Mouse (Mus musculus) stomach, postnatal 0 days (tissue): ENCODE data around the gene Timeless. TPM values are rescaled to one million over a fixed set of nuclear protein-coding genes. Genes with fewer than 3 reads are reported as not detected.

ENCODE experiments used
- ATAC-seq: fragments of 200-750 bp; cut with Nextera tagmentation; 2 replicates; pipeline ENCODE4 v1.8.0; 2017; ENCODE audit not compliant: low FRiP score, low TSS enrichment
- DNase-seq: peaks from one replicate; pipeline ENCODE4 v3.0.0-alpha.2; 2016; ENCODE audit warnings: low spot score
- H3K27ac ChIP-seq: fragments of 300-500 bp; sonication (generic); replicated peaks from 2 replicates; pipeline ENCODE4 v1.5.1; 2014; ENCODE audit warnings: mild to moderate bottlenecking, control low read depth
- H3K27me3 ChIP-seq: fragments of 300-500 bp; sonication (generic); 2 replicates; pipeline ENCODE4 v1.6.1; 2014; ENCODE audit warnings: low read length; ENCODE audit not compliant: control insufficient read depth, insufficient read depth
- H3K36me3 ChIP-seq: fragments of 300-500 bp; sonication (generic); 2 replicates; pipeline ENCODE4 v1.6.1; 2014; ENCODE audit warnings: low read length, mixed read lengths; ENCODE audit not compliant: control insufficient read depth, insufficient read depth
- H3K4me1 ChIP-seq: fragments of 300-500 bp; sonication (generic); replicated peaks from 2 replicates; pipeline ENCODE4 v1.6.1; 2014; ENCODE audit warnings: antibody characterized with exemption; ENCODE audit not compliant: control insufficient read depth, insufficient read depth
- H3K4me2 ChIP-seq: fragments of 300-500 bp; sonication (generic); replicated peaks from 2 replicates; pipeline ENCODE4 v1.6.1; 2014; ENCODE audit warnings: low read depth, mild to moderate bottlenecking, control low read depth, moderate library complexity
- H3K4me3 ChIP-seq: fragments of 300-500 bp; sonication (generic); 2 replicates; pipeline ENCODE4 v1.5.1; 2014; ENCODE audit warnings: low read depth, low read length, control low read depth
- H3K9ac ChIP-seq: fragments of 300-500 bp; sonication (generic); 2 replicates; pipeline ENCODE4 v1.6.1; 2014; ENCODE audit warnings: mild to moderate bottlenecking, low read length, control low read depth, mixed read lengths
- H3K9me3 ChIP-seq: fragments of 300-500 bp; sonication (generic); 2 replicates; pipeline ENCODE4 v1.6.1; 2016; ENCODE audit warnings: low read length; ENCODE audit not compliant: control insufficient read depth
- CTCF ChIP-seq: IDR thresholded peaks from 2 replicates; pipeline ENCODE4 v1.5.1; 2016; ENCODE audit warnings: antibody characterized with exemption, low read depth, mild to moderate bottlenecking, moderate library complexity
- EP300 ChIP-seq: optimal IDR thresholded peaks from 2 replicates; pipeline ENCODE3; 2016; ENCODE audit warnings: antibody characterized with exemption
- WGBS: fragments of 180-500 bp; shearing (Covaris S2); extraction: QIAGEN DNeasy Blood & Tissue Kit; methylation state at CpG from one replicate; pipeline ENCODE4 v1.1.7; 2014; 5-methylcytosine and 5-hydroxymethylcytosine counted together
- polyA plus RNA-seq: library from polyadenylated mRNA; unstranded; fragments of >200 nt; fragmentation: Nextera tagmentation; extraction: Ambion mirVana; gene quantifications from 2 replicates; pipeline ENCODE4 v1.2.1, GENCODE M21; 2015

Gene Timeless
- polyA plus RNA-seq, 1 experiment from 2014 or later, result 10.5 TPM

GRCm38 (mm10) chr10:128230582-128230981 is 1.3 kb upstream of the Timeless start:
- ATAC-seq (no peak), DNase-seq (no peak)
- Histone ChIP-seq H3K9me3 (no peaks in the 10 kb centered on the region), H3K27ac (no peak overlapping the region), H3K4me2 (no peak overlapping the region), H3K4me1 (no peaks in the 10 kb centered on the region), H3K27me3 (no peaks in the 10 kb centered on the region), H3K9ac (no peak overlapping the region), H3K36me3 (no peaks in the 10 kb centered on the region), H3K4me3 (no peak overlapping the region)
- 69% methylated on average over 12 of the region's 12 CpGs for WGBS
- no peak for TF ChIP-seq EP300
- no peak for TF ChIP-seq CTCF

GRCm38 (mm10) chr10:128231146-128231545 is 719 bp upstream of the Timeless start:
- WGBS, result 5% methylated on average over 5 of the region's 5 CpGs
- Histone ChIP-seq H3K27ac (no peak overlapping the region), H3K27me3 (no peaks in the 10 kb centered on the region), H3K9ac (peak overlapping the region; percentile 61; the same call in 1 of the 2 replicates), H3K9me3 (no peaks in the 10 kb centered on the region), H3K4me1 (no peaks in the 10 kb centered on the region), H3K4me2 (peak overlapping the region; percentile 72), H3K4me3 (peak overlapping the region; percentile 62), H3K36me3 (no peaks in the 10 kb centered on the region)
- DNase-seq (no peak), ATAC-seq (no peak)
- no peak for TF ChIP-seq EP300
- no peak for TF ChIP-seq CTCF

- DNase-seq (peak; percentile 49), ATAC-seq (peak; percentile 57)
- Histone ChIP-seq H3K4me2 (peak overlapping the region; percentile 72), H3K36me3 (no peaks in the 10 kb centered on the region), H3K27me3 (no peaks in the 10 kb centered on the region), H3K9ac (peak overlapping the region; percentile 61), H3K27ac (peak overlapping the region; percentile 81), H3K9me3 (no peaks in the 10 kb centered on the region), H3K4me1 (no peaks in the 10 kb centered on the region), H3K4me3 (peak overlapping the region; percentile 62)
- 0% methylated on average over 14 of the region's 14 CpGs for WGBS
- TF ChIP-seq EP300, result no peak
- TF ChIP-seq CTCF, result peak; percentile 87
Measured at GRCm38 (mm10) chr10:128232420-128232985, 638 bp downstream of the Timeless start.

GRCm38 (mm10) chr10:128236321-128236720 is 4.5 kb downstream of the Timeless start:
- no peak for ATAC-seq
- Histone ChIP-seq H3K4me3 (no peak overlapping the region), H3K4me1 (no peaks in the 10 kb centered on the region), H3K27ac (no peak overlapping the region), H3K36me3 (no peaks in the 10 kb centered on the region), H3K27me3 (no peaks in the 10 kb centered on the region), H3K9ac (no peak overlapping the region), H3K9me3 (no peaks in the 10 kb centered on the region), H3K4me2 (no peak overlapping the region)
- no peak for TF ChIP-seq CTCF
- no peak for TF ChIP-seq EP300
- 55% methylated on average over 4 of the region's 4 CpGs for WGBS
- no peak for DNase-seq

DNA sequence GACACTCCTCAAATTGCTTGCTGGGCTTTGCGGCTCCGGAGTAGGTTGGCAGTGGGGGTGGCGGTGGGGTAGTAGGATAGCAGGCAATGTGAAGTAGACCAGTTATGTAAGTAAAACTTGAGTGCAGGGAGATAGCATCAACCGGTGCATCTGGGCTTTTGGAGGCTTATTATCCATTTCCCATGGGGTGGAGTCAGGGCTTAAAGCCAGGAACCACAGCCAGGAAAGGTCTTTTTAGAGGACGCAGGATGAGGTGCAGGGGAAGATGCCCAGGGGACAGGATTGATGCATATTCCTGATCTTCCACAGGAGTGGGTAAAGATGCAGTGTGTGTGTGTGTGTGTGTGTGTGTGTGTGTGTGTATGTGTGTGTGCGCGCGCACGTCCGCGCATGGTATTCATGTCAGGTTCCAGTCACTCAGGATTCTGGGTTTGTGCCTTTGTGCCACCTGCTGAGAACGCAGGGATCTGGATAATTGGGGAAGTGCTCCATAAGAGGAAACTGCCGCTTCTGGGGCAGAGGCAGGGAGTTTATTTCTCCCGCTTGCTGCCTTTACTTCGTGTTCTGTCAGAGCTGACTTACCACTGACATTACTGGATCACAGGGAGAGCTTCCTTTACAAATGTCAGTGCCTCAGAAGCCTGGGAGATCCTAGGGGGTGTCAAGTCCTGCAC is 6.1 kb downstream of the Timeless start:
- Histone ChIP-seq H3K27me3 (no peaks in the 10 kb centered on the region), H3K9ac (no peak overlapping the region), H3K27ac (no peak overlapping the region), H3K36me3 (no peaks in the 10 kb centered on the region), H3K9me3 (no peaks in the 10 kb centered on the region), H3K4me2 (no peak overlapping the region), H3K4me3 (no peak overlapping the region), H3K4me1 (no peaks in the 10 kb centered on the region)
- TF ChIP-seq CTCF (no peak), EP300 (no peak)
- no peak for DNase-seq
- ATAC-seq, result no peak
- WGBS, result 73% methylated on average over 15 of the region's 15 CpGs

- no peak for ATAC-seq
- Histone ChIP-seq H3K27me3 (no peaks in the 10 kb centered on the region), H3K9ac (no peak overlapping the region), H3K4me1 (no peaks in the 10 kb centered on the region), H3K4me2 (no peak overlapping the region), H3K36me3 (0 out of 2 replicates have a peak, but pooled peaks cover 2% of the 10 kb centered on the region), H3K9me3 (no peaks in the 10 kb centered on the region), H3K4me3 (no peak overlapping the region), H3K27ac (no peak overlapping the region)
- no peak for DNase-seq
- WGBS, result 91% methylated on average over 4 of the region's 4 CpGs
- no peak for TF ChIP-seq EP300
- TF ChIP-seq CTCF, result no peak
Measured at GRCm38 (mm10) chr10:128239140-128239539, 7.3 kb downstream of the Timeless start.
